Mouse (Mus musculus) T-helper 2 cell (primary cell): ENCODE data around the gene Eif3l.

Experiments used
- in situ Hi-C: fragments of 300-600 bp; cut with MboI, MseI; formaldehyde crosslinking; loops from one replicate; pipeline ENCODE4 v1.15.1; 2025; ENCODE audit warnings: high pct_unique_total_duplicates

Eif3l gene

GRCm38 (mm10) chr15:79093083-79093839 lies 18.3 kb downstream of the Eif3l start:
- in situ Hi-C loops, result loop anchor here (10.0 kb wide), 1 partner anchor 422 kb away; the partner anchor contains the start of gene Kdelr3

- in situ Hi-C loops, result loop anchor here (10.0 kb wide), 1 partner anchor 419 kb away; the partner anchor contains the start of gene Kdelr3
These were observed 20.5 kb downstream of the Eif3l start for GRCm38 (mm10) chr15:79095483-79095882.

DNA sequence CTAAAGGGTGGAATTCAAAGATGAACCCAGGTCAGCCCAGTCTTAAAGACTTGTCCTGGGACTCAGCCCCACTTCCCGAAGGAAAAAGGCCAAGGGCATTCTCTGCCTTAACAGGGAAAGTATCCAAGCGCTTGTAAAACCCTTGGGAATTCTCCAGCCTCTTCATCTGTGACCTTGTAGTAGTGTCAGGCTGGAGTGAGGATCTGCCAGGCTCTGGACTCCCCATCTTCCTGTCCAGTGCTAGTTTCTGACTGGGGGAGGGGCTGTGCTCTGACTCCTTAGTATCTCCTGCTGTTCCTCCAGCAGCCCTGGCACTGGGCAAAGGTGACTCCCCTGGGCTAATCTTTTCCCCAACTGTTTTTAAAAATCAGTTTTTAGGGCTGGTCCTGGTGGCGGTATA lies 21.6 kb downstream of the Eif3l start:
- in situ Hi-C loops, result loop anchor here (10.0 kb wide), 1 partner anchor 418 kb away; the partner anchor contains the start of gene Kdelr3

DNA sequence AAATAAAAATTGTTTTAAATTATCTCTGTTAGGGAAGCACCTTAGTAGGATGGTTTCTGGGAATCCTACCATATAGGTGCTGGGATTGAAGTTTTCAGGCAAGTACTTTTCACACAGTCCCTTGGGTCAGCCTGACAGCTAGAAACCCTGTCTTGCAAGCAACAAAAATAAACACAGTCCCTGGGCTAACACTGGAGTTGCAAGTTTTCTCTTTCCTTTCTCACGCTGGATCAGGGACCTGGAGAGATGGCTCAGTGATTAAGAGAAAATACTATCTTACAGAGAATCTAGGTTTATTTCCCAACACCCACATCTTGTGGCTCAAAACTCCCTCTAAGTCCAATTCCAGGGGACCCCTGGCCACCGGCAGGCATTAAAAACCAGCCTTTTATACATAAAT lies 22.2 kb downstream of the Eif3l start:
- in situ Hi-C loops, result loop anchor here (10.0 kb wide), 1 partner anchor 418 kb away; the partner anchor contains the start of gene Kdelr3

- in situ Hi-C loops, result loop anchor here (10.0 kb wide), 1 partner anchor 417 kb away; the partner anchor contains the start of gene Kdelr3
These were observed 22.6 kb downstream of the Eif3l start for GRCm38 (mm10) chr15:79097611-79098025.

DNA sequence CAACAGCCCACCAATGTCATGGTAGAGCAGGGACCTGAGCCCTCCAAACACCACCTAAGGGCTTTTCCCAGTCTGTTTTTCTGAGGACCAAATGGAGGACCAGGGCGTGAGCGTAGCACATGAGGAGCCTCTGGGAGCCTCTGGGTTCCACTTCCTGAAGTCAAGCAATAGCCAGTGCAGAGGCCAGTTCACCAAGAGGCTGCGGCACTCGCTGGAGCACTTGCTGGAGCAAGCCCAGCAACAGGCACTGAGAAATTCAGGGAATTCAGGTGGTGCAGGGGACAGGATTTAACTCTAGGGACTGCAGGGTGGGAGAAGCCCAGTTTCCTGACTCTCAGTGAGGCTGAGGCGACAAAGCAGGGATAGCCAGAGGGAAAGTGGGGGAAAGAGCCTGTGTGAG lies 23.2 kb downstream of the Eif3l start:
- in situ Hi-C loops, result loop anchor here (10.0 kb wide), 1 partner anchor 417 kb away; the partner anchor contains the start of gene Kdelr3

GRCm38 (mm10) chr15:79098868-79099267 lies 23.9 kb downstream of the Eif3l start:
- in situ Hi-C loops, result loop anchor here (10.0 kb wide), 1 partner anchor 416 kb away; the partner anchor contains the start of gene Kdelr3

DNA sequence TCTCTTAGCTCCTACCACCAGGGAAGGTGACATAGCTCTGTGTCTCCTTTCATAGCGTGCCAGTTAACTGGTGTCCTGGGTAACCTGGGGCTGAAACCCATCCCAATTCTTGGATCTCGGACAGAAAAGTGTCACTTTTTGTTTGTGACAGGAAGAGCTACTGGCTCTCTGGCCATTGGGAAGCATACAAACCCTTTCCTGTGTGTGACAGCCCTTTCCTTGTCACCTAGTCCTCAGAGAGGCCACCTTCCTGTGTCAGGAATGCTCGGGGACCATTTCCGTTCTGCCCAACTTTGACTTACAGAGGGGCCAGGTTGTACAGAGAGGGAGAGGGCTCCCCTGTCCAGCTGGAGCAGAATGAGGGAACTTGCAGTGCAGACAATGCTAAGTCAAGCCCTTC lies 24.5 kb downstream of the Eif3l start:
- in situ Hi-C loops, result loop anchor here (10.0 kb wide), 1 partner anchor 415 kb away; the partner anchor contains the start of gene Kdelr3

- in situ Hi-C loops, result no loop called here
These were observed 25.4 kb downstream of the Eif3l start for GRCm38 (mm10) chr15:79100391-79100790.

GRCm38 (mm10) chr15:79101531-79101930 lies 26.6 kb downstream of the Eif3l start:
- in situ Hi-C loops, result no loop called here

DNA sequence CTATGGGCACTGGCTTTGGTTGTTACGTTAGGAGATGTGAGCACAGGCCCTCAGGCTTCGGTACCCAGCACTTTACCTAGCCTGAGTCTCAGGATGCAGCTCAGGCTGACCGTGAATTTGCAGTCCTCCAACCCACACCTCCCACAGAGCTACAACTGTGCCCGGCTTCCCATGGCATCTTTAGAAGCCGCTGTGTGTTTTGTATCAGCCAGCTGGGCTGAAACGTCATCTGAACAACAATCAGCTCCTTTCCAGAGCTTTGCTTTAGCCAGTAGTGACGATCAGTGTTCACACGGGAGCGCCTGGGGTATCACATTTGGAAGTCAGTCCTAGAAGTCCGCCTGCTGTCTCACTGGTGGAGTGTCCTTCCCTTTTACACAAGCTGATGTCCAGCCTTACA lies 28.3 kb downstream of the Eif3l start:
- in situ Hi-C loops, result no loop called here

- in situ Hi-C loops, result no loop called here
These were observed 30.8 kb downstream of the Eif3l start for GRCm38 (mm10) chr15:79105804-79106203.

DNA sequence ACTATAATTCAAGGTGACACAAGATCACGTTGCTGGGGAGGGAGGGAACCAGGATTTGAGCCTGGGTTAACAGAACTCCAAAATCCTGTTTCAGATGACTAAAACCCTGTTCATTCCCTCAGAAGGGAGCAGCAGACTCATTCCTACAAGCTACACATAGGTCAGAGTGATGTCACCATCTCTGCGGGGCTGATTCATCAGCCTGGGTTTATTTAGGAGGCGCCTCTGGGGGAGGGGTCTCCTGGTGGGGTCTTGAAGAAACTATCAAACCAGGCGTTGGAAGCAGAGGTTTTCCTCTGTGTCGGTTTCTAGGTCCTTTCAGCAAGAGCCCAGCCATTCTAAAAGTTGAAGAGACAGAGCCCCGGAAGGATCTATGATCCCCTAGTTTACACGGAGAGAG lies 33.0 kb downstream of the Eif3l start:
- in situ Hi-C loops, result no loop called here

DNA sequence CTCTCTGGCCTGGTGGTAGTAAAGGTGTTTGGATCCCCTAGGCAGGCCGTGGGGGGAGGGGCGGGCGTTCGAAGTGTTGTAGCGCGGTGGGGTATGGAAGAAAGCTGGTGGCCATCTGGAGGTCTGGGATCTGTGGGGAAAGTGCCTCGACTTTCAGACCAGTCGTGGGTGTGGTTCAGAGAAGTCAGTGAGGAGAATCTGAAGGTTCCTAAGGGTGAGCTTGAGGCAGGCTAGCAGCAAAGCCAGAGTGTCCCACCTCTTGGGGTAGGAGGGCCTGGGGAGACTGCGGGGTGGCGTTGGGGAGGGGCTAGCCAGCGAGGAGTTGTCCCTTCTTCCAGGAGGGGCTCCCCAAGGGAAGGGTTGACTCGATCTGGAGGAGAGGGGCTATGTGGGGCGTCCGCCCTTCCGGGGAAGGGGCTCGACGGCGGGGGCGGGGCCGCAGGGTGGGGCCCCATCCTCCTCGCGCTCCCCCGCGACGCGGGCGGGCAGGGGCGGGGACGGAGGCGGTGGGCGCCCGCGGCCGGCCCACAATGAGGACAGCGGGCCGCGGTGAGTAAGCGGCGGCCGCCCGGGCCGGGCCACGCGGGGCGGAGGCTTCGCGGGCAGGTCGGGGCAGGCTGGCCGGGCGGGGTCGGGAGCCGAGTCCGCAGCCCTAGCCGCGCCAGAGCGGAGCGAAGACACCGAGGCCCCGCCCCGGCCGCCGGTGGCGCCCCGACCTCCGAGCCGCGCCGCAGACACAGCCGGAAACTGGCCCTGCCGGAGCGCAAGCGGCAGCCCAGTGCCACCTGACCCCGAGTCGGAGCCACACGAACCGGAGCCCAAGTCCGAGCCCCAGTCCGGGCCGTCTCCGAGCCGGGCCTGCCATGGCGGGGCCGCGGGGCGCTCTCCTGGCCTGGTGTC lies 33.7 kb downstream of the Eif3l start, which contains the start of gene Micall1:
Gene Micall1 (plus strand): TSS at position 478 of the 900 bp plus-strand sequence.
- in situ Hi-C loops, result no loop called here

GRCm38 (mm10) chr15:79109321-79109934 lies 34.4 kb downstream of the Eif3l start:
- in situ Hi-C loops, result no loop called here

DNA sequence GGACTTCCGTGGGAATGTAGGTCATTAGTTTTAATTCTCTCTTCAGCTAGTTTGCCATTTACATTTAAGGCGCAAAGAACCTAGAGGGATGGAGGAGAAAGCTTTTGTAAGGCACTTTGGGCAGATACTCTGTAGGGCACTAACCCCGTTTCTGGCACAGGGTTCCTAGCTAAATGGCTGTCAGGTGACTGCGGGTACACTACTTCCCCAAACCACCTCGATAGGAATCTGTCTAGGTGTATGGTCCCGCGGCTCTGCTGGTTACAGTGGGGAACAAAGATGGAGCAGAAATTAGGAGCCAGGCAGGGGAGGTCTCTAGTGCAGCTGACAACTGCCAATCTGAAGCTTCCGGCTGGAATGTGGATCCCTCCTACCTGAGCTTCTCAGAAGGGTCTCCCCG lies 35.1 kb downstream of the Eif3l start:
- in situ Hi-C loops, result no loop called here

- in situ Hi-C loops, result no loop called here
These were observed 35.5 kb downstream of the Eif3l start for GRCm38 (mm10) chr15:79110528-79110927.

DNA sequence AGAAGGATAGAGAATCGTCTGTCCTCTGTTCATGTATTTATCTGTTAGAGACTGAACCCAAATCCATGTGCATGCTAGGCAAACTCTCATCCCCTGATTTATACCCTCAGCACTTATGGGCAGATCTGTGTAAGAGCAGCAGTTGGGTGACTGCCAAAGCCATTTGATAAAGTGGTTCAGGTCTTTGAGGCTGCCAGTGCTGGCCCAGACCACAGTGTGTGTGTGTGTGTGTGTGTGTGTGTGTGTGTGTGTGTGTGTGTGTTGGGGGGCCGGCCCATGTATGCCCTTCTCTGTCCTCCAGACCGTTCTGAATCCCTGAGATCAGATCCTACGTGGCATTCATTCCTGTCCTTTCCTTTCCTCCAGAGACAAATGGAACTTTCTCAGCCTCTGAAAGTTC lies 36.8 kb downstream of the Eif3l start:
- in situ Hi-C loops, result no loop called here

GRCm38 (mm10) chr15:79115276-79115675 lies 40.3 kb downstream of the Eif3l start:
- in situ Hi-C loops, result no loop called here

- in situ Hi-C loops, result no loop called here
These were observed 44.5 kb downstream of the Eif3l start for GRCm38 (mm10) chr15:79119491-79119890.

GRCm38 (mm10) chr15:79122119-79122518 lies 47.1 kb downstream of the Eif3l start:
- in situ Hi-C loops, result no loop called here
